Mouse (Mus musculus) thymus, postnatal 25 days (tissue): ENCODE results near the gene Ensa.
A peak's percentile ranks its signal among the peaks of the same experiment; 100 is the strongest.
"Not testable (repeated sequence)": the region's sequence is repeated elsewhere in the genome, so short reads cannot be mapped to it uniquely, and the experiment has no call there.

Source experiments
- DNase-seq: peaks from one replicate; pipeline ENCODE4 v3.0.0; 2022

Gene Ensa

DNA sequence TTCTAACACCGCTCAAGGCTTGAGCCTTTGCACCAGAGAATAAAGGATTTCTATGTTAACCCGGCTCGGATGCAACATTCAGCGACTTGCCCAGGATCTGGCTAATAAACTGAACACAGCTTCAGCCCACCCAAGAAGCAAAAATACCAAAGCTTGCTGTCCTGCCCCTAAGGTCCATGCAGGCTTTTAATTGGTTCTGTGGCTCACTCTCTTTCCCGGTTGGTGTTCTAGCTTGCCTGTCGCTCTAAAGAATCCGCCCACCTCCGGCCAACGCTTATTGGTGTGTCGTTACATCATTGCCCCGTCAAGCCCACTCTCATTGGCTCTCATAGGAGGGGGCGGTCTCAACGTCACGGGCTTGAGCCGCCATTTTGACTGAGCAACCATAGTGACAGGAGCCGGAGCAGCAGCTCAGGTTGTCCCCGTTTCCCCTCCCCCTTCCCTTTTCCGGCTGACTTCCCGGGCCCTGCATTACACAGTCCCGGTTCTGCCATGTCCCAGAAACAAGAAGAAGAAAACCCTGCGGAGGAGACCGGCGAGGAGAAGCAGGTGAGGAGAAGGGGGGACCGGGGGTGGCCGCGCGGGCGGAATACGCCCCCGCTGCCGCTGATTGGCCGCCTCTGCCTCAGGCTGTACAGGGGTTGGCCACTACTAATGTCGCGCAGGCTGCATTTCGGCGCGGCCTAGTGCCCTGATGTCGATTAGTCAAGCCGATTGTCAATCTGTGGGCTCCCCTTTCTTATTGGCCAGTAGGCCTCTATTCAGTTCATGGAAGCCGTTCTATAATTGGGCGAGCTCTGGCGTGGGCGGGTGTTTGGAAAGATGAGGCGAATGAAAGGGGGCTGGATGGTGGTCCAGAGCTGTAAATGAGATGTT is at the start of gene Ensa:
TSS of gene Ensa (plus strand) at position 366 of the 876 bp plus-strand sequence.
- DNase-seq = peak; percentile 97

DNA sequence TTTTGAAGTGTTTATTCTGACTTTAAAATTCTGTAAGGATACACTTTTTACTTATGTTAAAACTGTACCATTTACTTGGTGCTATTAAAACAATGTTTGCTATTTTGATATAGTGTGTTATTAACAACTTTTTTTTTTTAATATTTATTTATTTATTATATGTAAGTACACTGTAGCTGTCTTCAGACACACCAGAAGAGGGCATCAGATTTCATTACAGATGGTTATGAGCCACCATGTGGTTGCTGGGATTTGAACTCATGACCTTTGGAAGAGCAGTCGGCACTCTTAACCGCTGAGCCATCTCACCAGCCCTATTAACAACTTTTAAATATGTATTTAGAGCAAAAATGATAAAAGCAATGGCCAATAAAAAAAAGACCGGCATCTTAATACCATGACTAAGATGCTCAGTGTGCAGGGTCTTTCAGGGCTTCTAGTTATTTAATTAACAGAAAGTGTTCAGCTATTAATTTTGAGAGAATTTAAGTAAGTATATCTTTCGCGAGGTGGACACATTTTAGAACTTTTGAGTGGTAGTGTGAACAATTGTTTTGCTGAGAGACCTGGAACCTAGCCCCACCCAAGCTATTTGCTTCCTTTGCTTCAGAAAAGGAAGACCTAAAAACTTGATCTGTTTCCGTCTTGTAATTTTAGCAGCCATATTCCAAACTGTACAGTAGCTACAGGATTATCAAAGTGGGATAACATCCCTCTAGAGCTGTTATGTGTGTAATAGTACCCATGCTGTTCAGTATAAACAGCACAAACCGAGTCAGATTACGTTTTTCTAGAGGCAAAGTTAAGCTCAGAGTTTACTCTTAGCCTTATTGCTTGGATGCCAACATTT is 36.8 kb upstream of the Ensa start:
- no peak for DNase-seq

GRCm38 (mm10) chr3:95588604-95589086 is 36.1 kb upstream of the Ensa start, which contains the start of gene Golph3l:
Gene Golph3l (plus strand): TSS chr3:95588934.
- DNase-seq = peak; percentile 95

- DNase-seq = no peak
Measured at GRCm38 (mm10) chr3:95598734-95599133, 26.1 kb upstream of the Ensa start.

DNA sequence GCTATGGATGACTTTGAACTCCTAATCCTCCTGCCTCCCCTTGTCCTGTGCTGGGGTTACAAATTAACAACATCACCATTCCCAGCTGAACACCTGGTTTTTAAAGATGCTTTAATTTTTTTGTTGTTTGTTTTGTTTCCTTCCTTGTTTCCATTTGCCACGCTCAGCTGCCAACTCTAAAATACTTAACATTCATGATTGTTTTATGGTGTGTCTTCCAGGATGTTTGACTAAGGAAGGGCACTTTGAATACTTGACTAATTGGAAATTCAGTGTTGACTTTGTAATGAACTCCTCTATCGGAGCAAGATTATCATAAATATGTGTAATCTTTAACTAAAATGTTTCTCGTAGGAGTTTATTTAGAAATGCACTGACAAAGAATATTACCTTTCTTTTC is 23.5 kb upstream of the Ensa start:
- no peak for DNase-seq

- DNase-seq = no peak
Measured at GRCm38 (mm10) chr3:95606096-95606495, 18.7 kb upstream of the Ensa start.

DNA sequence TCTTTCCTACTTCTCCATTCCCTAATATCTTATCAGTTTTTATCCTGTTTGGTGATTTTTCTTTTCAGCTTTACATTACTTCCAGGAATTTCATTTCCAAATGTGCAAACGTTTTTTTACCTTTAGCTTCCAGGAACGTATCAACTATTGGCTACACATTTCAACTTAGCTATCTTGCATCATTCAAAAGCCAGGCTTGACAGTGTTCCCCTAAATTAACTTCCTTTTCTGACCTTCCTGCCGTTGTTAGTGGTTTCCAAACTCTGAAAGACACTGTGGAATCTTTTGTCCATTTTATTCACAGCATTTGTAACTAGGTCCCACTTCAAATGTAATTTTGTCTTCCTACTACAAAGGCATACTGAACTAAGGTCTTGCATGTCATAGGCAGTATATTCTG is 15.6 kb upstream of the Ensa start:
- DNase-seq = no peak

GRCm38 (mm10) chr3:95613996-95614395 is 10.8 kb upstream of the Ensa start:
- no peak for DNase-seq

DNA sequence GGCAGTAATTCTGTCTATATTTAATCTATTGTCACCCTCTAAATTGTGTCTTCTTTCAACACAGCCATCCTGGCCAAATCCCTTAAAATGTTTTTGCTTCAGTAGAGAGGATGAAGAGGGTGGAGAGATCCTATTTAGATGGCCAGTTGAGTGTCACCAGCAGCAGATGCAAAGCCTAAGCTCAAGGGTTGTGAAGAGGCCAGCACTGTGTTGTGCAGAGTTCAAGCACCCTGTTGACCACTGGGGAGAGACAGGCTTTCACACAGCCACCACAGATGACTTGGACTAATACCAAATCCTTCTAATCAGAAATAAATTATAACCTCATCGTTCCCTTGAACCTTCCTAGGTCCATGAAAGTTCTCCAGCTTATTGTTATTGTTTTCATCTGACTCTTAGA is 6.3 kb upstream of the Ensa start:
- no peak for DNase-seq

- DNase-seq = no peak
Measured at GRCm38 (mm10) chr3:95621241-95621640, 3.6 kb upstream of the Ensa start.

DNA sequence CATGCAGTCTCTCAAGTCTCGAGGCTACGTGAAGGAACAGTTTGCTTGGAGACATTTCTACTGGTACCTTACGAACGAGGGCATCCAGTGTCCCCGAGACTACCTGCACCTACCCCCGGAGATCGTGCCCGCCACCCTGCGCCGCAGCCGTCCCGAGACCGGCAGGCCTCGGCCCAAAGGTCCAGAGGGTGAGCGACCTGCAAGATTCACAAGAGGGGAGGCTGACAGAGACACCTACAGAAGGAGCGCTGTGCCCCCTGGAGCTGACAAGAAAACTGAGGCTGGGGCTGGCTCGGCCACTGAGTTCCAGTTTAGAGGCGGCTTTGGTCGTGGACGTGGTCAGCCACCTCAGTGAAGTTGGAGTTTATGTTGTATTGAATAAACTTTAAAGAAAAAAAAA is 2.4 kb upstream of the Ensa start:
- not testable (repeated sequence) for DNase-seq

DNA sequence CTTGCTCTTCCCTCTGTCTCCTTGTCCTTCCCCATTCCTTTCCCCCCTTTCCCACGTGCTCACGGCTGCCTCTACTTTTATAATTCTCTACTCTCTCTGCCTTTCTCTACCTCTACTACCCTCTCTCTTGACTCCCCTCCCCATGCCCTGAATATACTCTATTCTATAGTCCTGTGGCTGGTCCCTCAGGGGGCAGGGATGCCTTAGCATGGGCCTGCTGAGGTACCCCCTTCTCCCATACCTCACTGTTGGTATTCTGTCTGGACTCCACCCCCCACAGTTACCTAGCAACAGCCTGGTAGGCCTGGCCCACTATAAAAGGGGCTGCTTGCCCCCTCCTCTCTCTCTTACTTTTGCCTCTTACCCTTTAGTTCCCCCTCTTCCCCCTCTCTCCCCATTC is 1.2 kb upstream of the Ensa start:
- DNase-seq = no peak

DNA sequence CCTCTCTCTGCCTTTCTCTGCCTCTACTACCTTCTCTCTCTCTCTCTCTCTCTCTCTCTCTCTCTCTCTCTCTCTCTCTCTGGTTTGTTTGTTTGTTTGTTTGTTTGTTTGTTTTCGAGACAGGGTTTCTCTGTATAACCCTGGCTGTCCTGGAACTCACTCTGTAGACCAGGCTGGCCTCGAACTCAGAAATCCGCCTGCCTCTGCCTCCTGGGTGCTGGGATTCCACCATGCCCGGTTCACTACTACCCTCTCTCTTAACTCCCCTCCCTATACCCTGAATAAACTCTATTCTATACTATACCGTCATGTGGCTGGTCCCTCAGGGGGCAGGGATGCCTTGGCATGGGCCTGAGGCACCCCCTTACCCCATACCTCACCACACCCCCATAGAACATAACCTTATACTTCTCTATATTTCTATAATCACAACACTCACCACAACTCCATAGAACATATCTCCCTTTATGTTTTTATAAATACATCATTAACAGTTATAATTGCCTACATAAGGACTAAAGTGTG is 740 bp upstream of the Ensa start:
- DNase-seq = not testable (repeated sequence)

GRCm38 (mm10) chr3:95627763-95628162 is 3.0 kb downstream of the Ensa start:
- no peak for DNase-seq

GRCm38 (mm10) chr3:95629755-95630154 is 5.0 kb downstream of the Ensa start:
- no peak for DNase-seq

- no peak for DNase-seq
Measured at GRCm38 (mm10) chr3:95630856-95631255, 6.1 kb downstream of the Ensa start.

DNA sequence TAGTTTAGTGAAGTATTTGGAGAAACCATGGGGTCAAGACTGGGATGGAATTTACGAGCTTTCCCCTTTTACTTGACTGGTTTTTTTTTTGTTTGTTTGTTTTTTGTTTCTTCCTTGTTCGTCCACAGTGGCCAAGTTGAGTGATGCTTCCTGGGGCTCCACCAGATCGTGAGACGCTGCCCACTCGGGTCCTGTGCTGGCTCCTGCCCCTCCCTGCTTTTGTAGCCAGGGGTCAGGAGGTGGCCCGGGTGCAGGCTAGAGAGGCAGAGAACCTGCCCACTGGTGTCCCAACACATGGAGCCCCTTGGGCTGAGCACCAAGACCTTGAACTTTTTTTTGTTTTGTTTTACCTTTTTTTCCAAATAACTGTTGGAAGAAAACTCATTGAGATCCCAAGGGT is 6.5 kb downstream of the Ensa start:
- no peak for DNase-seq

DNA sequence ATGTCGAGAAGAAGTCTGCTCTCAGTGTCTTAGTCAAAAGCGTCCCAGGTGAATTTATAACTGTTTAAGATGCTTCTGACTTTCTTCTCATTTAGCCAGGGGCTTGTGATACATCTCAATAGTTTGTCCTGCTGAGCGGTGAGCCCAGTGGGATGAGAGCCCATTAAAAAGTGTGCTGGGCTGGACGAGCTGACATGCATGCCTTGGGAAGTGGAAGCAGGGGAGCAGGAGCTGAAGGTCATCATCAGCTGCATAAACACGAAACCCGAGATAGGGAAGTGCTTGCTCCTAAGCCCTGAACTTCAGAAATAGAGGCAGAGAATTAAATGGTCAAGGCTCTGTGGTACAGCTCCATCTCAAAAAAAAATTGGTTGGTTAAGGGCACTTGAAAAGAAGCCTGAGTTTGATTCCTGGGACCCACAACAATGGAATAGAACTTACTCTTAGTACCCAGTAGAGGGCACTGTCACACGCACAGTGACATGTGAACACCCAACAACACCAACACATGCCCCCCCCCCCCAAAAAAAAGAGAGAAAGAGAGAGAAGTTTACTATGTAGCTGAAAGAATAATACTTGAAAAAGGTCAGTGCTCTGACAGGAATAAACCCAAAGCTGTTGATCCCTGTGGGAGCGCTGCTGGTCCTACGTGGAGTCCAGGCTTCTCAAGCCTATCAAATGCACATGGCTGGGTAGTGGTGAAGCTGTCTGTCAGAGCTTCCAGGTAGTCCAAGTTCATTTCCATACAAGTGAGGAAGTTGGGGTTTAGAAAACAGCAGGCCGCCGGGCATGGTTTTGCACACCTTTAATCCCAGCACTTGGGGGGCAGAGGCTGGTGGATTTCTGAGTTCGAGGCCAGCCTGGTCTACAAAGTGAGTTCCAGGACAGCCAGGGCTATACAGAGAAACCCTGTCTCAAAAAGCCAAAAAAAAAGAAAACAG is 8.1 kb downstream of the Ensa start:
- DNase-seq = no peak

DNA sequence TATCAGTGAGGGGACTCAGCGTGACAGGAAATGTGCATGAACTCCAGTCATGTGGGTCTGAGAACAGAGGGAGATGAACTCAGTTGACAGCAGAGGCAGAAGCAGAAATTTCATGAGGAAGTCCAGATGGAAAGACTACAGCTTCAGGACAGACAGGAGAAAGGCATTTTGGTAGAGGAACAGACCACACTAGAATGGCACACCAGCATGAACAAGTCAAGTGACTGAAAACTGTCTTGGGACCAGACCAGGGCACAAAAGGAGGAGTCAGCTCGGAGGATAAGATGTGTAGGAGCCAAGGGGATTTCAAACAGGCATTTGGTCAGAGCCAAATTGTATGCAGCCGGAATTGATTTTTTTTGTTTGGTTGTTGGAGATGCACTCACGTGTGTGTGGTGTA is 10.8 kb downstream of the Ensa start:
- DNase-seq = no peak

DNA sequence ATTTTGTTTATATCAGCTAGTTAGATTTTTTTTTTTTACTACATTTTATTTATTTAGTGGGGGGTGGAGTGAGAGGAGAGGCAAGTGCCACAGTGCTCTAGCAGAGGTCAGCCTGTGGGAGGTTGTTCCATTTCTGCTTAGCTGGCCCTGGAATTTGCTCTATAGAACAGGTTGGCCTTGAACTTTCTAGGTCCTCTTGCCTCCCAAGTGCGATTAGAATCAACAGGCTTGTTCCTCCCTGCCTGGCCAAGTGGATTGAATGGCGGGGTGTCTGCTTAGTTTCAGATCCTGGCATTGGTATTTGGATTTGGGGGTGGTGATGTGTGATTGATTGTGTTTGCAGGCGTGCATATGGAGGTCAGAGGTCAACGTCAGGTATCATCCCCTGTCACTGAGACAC is 11.3 kb downstream of the Ensa start:
- no peak for DNase-seq

GRCm38 (mm10) chr3:95639694-95640093 is 14.9 kb downstream of the Ensa start:
- peak; percentile 22 for DNase-seq

DNA sequence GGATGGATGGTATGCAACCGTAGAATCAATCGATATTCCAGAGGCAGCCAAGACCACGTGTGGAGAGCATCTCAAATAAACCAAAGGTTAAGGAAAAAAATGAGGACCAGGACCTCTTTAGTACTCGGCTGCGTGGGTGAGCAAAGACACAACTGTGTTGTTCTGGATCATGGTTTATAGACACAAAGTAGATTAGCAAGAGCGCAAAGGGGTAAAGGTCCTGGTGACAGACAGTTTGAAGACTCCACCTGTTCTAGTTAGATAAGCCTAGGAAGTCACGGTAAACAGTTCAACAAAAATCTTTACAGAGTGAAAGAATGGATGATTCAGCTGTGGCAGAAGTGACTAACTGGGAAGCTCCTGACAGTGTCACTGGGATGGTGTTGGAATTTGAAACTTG is 18.3 kb downstream of the Ensa start:
- DNase-seq = no peak
